Mouse (Mus musculus): ENCODE results near the gene Trim52. TPM values are rescaled to one million over a fixed set of nuclear protein-coding genes. Genes with fewer than 3 reads are reported as not detected.

The Trim52 gene
- polyA plus RNA-seq, 1 experiment = not detected

DNA sequence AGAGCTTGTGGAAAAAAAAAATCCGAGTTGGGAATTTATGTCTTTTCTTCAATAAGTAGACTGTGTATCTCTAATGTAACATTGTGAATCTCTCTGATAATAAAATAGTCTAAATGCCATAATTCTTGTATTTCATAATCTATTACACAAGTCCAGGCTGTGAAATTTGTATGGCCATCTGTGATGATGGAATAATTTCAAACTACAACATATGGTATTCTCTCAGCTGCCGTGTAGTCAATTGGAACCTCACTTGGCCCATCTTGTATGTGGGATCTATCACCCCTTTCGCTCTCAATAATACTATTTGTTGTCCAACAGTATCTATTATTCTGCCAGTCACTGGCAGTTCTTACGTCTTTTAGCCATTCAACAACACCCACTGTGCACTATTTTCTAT, 9.2 kb upstream of the Trim52 start:
- H3K27me3 ChIP-seq (ENCODE audit: control insufficient read depth, insufficient read depth, insufficient read length) = no peaks in the 10 kb centered on the region
- no peak overlapping the region for H3K4me3 ChIP-seq
- H3ac ChIP-seq (ENCODE audit: control insufficient read depth, insufficient read length) = no peak overlapping the region
- no peaks in the 10 kb centered on the region for H3K79me2 ChIP-seq (ENCODE audit: control insufficient read depth, insufficient read depth)
- TF ChIP-seq USF1 (IDR thresholded peaks at IDR 0.05; ENCODE audit: low read depth) (no peak), MYOG (IDR thresholded peaks at IDR 0.05; ENCODE audit: control insufficient read depth in 1 of 3, insufficient read depth in 1 of 3, insufficient read length in 2 of 3, low read depth in 2 of 3) (no peak), TCF3 (IDR thresholded peaks at IDR 0.05; ENCODE audit: insufficient read length, low read depth) (no peak), MAX (IDR thresholded peaks at IDR 0.05; ENCODE audit: low read depth) (no peak), CEBPB (IDR thresholded peaks at IDR 0.05; ENCODE audit: insufficient read depth, poor library complexity, severe bottlenecking) (no peak), SRF (IDR thresholded peaks at IDR 0.05; ENCODE audit: control insufficient read depth, insufficient read length, low read depth) (no peak), TCF12 (IDR thresholded peaks at IDR 0.05; ENCODE audit: insufficient read depth, poor library complexity, severe bottlenecking) (no peak), POLR2A (IDR thresholded peaks at IDR 0.05; ENCODE audit: insufficient read length, low read depth) (no peak), MYOD1 (IDR thresholded peaks at IDR 0.05; ENCODE audit: control insufficient read depth in 1 of 3, insufficient read length in 2 of 3, low read depth in 2 of 3) (no peak), POLR2AphosphoS2 (IDR thresholded peaks at IDR 0.05; ENCODE audit: insufficient read length, low read depth) (no peak), E2F4 (IDR thresholded peaks at IDR 0.05; ENCODE audit: insufficient read depth) (no peak), REST (IDR thresholded peaks at IDR 0.05; ENCODE audit: insufficient read depth, insufficient read length) (no peak)
- no peak overlapping the region for H3K4me2 ChIP-seq (ENCODE audit: low read depth)
- H3K36me3 ChIP-seq (ENCODE audit: control insufficient read depth, insufficient read depth) = no peaks in the 10 kb centered on the region

DNA sequence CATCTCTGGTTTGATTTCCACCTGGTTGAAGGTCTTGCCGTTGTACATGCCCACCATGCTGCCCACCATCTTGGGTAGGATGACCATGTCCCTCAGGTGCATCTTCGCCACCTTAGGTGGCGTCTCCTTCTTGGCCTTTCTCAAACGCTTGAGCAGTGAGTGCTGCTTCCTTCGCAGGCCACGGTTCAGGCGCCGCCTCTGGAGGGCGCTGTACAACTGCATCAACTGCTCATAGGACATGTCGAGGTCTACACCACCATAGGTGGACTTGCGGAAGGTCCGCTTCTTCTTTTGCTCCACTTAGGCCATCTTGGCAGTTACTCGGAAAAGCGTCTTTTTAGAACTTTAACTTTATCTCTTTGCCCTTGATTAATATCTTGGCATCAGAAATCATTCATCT, 5.1 kb upstream of the Trim52 start:
- Histone ChIP-seq H3ac (ENCODE audit: control insufficient read depth, insufficient read length) (no peak overlapping the region), H3K4me2 (ENCODE audit: low read depth) (no peak overlapping the region), H3K36me3 (ENCODE audit: control insufficient read depth, insufficient read depth) (no peaks in the 10 kb centered on the region), H3K4me3 (no peak overlapping the region), H3K79me2 (ENCODE audit: control insufficient read depth, insufficient read depth) (no peaks in the 10 kb centered on the region), H3K27me3 (ENCODE audit: control insufficient read depth, insufficient read depth, insufficient read length) (no peaks in the 10 kb centered on the region)
- TF ChIP-seq MAX (IDR thresholded peaks at IDR 0.05; ENCODE audit: low read depth) (no peak), CEBPB (IDR thresholded peaks at IDR 0.05; ENCODE audit: insufficient read depth, poor library complexity, severe bottlenecking) (no peak), REST (IDR thresholded peaks at IDR 0.05; ENCODE audit: insufficient read depth, insufficient read length) (no peak)

DNA sequence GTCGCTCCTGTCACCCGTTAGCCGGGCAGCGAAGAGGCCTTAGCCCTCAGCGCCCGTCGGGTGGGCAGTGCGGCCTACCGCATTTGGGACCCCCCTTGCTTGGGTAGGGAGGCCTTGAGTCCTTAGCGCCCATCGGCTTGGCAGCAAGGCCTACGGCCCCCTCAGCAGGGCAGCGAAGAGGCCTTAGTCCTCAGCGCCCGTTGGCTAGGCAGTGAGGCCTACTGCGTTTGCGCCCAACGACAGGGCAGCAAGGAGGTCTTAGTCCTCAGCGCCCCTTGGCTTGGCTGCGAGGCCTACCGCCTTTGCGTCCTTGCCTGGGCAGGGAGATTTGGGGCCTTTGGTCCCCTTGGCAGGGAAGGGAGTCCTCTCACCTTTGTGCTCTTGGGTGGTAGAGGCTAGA, 427 bp downstream of the Trim52 start:
- Histone ChIP-seq H3K4me3 (no peak overlapping the region), H3K79me2 (ENCODE audit: control insufficient read depth, insufficient read depth) (no peaks in the 10 kb centered on the region), H3K4me2 (ENCODE audit: low read depth) (no peak overlapping the region), H3ac (ENCODE audit: control insufficient read depth, insufficient read length) (no peak overlapping the region), H3K27me3 (ENCODE audit: control insufficient read depth, insufficient read depth, insufficient read length) (no peaks in the 10 kb centered on the region), H3K36me3 (ENCODE audit: control insufficient read depth, insufficient read depth) (no peaks in the 10 kb centered on the region)
- no peak for TF ChIP-seq MYOD1 (IDR thresholded peaks at IDR 0.05; ENCODE audit: control insufficient read depth in 1 of 3, insufficient read length in 2 of 3, low read depth in 2 of 3)
- no peak for TF ChIP-seq USF1 (IDR thresholded peaks at IDR 0.05; ENCODE audit: low read depth)
- no peak for TF ChIP-seq POLR2AphosphoS2 (IDR thresholded peaks at IDR 0.05; ENCODE audit: insufficient read length, low read depth)
- no peak for TF ChIP-seq MYOG (IDR thresholded peaks at IDR 0.05; ENCODE audit: control insufficient read depth in 1 of 3, insufficient read depth in 1 of 3, insufficient read length in 2 of 3, low read depth in 2 of 3)
- TF ChIP-seq CEBPB (IDR thresholded peaks at IDR 0.05; ENCODE audit: insufficient read depth, poor library complexity, severe bottlenecking) = no peak
- no peak for TF ChIP-seq TCF3 (IDR thresholded peaks at IDR 0.05; ENCODE audit: insufficient read length, low read depth)
- no peak for TF ChIP-seq E2F4 (IDR thresholded peaks at IDR 0.05; ENCODE audit: insufficient read depth)
- TF ChIP-seq TCF12 (IDR thresholded peaks at IDR 0.05; ENCODE audit: insufficient read depth, poor library complexity, severe bottlenecking) = no peak
- TF ChIP-seq MAX (IDR thresholded peaks at IDR 0.05; ENCODE audit: low read depth) = no peak
- no peak for TF ChIP-seq POLR2A (IDR thresholded peaks at IDR 0.05; ENCODE audit: insufficient read length, low read depth)
- TF ChIP-seq SRF (IDR thresholded peaks at IDR 0.05; ENCODE audit: control insufficient read depth, insufficient read length, low read depth) = no peak

DNA sequence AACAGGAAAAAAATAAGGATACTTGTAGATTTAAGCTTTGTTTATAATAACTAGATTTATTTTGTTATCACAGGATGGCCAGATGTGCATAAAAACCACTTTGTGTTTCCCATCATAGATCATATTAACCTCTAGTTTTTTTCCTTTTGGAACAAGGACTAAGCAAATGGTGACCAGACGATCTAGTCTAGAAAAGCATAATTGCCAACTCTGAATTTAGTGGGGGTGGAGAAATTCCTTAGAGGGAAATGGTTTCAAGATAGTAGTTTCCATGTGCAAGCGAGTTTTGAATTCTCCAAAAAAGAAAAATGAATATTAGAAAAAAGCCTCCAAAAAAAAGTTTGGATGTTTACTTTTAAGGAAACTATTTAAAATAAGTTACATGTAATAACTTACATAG, 13.4 kb downstream of the Trim52 start:
- Histone ChIP-seq H3K4me3 (no peak overlapping the region), H3K36me3 (ENCODE audit: control insufficient read depth, insufficient read depth) (no peaks in the 10 kb centered on the region), H3ac (ENCODE audit: control insufficient read depth, insufficient read length) (no peak overlapping the region), H3K79me2 (ENCODE audit: control insufficient read depth, insufficient read depth) (no peaks in the 10 kb centered on the region), H3K27me3 (ENCODE audit: control insufficient read depth, insufficient read depth, insufficient read length) (no peaks in the 10 kb centered on the region), H3K4me2 (ENCODE audit: low read depth) (no peak overlapping the region)
- TF ChIP-seq SRF (IDR thresholded peaks at IDR 0.05; ENCODE audit: control insufficient read depth, insufficient read length, low read depth) (no peak), USF1 (IDR thresholded peaks at IDR 0.05; ENCODE audit: low read depth) (no peak)

DNA sequence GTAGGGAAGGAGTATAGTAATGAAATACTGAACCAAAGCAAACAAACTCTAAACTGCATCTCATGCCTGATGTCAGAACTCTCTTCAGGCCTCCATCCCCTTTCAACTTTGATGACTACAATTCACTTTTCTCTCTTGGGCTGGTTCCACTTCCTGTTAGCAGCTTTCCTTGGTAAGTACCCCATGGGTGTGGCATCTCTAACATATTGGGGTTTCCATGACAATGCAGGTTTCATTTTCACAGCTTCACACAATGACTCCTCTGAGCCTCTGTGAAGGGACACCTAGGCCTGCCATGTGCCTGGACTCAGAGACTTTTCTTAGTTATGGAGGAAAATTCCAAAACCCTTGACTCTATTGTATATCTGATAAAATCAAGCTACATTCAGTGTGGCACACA, 30.3 kb downstream of the Trim52 start:
- Histone ChIP-seq H3K4me3 (no peak overlapping the region), H3K4me2 (ENCODE audit: low read depth) (no peak overlapping the region), H3K36me3 (ENCODE audit: control insufficient read depth, insufficient read depth) (no peaks in the 10 kb centered on the region), H3K27me3 (ENCODE audit: control insufficient read depth, insufficient read depth, insufficient read length) (no peaks in the 10 kb centered on the region), H3K79me2 (ENCODE audit: control insufficient read depth, insufficient read depth) (no peaks in the 10 kb centered on the region), H3ac (ENCODE audit: control insufficient read depth, insufficient read length) (no peak overlapping the region)
- TF ChIP-seq MYOG (IDR thresholded peaks at IDR 0.05; ENCODE audit: control insufficient read depth in 1 of 3, insufficient read depth in 1 of 3, insufficient read length in 2 of 3, low read depth in 2 of 3) (no peak), CEBPB (IDR thresholded peaks at IDR 0.05; ENCODE audit: insufficient read depth, poor library complexity, severe bottlenecking) (no peak), POLR2A (IDR thresholded peaks at IDR 0.05; ENCODE audit: insufficient read length, low read depth) (no peak), TCF12 (IDR thresholded peaks at IDR 0.05; ENCODE audit: insufficient read depth, poor library complexity, severe bottlenecking) (no peak), E2F4 (IDR thresholded peaks at IDR 0.05; ENCODE audit: insufficient read depth) (no peak), REST (IDR thresholded peaks at IDR 0.05; ENCODE audit: insufficient read depth, insufficient read length) (no peak), MAX (IDR thresholded peaks at IDR 0.05; ENCODE audit: low read depth) (no peak), TCF3 (IDR thresholded peaks at IDR 0.05; ENCODE audit: insufficient read length, low read depth) (no peak), POLR2AphosphoS2 (IDR thresholded peaks at IDR 0.05; ENCODE audit: insufficient read length, low read depth) (no peak), USF1 (IDR thresholded peaks at IDR 0.05; ENCODE audit: low read depth) (no peak), SRF (IDR thresholded peaks at IDR 0.05; ENCODE audit: control insufficient read depth, insufficient read length, low read depth) (no peak), MYOD1 (IDR thresholded peaks at IDR 0.05; ENCODE audit: control insufficient read depth in 1 of 3, insufficient read length in 2 of 3, low read depth in 2 of 3) (no peak)
